Mouse (Mus musculus): ENCODE results near the gene Trim47. TPM values are rescaled to one million over a fixed set of nuclear protein-coding genes. Genes with fewer than 3 reads are reported as not detected.

The Trim47 gene
- polyA plus RNA-seq (2012; rRNA removed; ENCODE audit: low replicate concordance): 42.5 and 95.6 TPM in 2 replicates

GRCm38 (mm10) chr11:116127156-116127980 lies at the start of gene Trim47:
TSS of gene Trim47 (minus strand) at chr11:116127210.

DNA sequence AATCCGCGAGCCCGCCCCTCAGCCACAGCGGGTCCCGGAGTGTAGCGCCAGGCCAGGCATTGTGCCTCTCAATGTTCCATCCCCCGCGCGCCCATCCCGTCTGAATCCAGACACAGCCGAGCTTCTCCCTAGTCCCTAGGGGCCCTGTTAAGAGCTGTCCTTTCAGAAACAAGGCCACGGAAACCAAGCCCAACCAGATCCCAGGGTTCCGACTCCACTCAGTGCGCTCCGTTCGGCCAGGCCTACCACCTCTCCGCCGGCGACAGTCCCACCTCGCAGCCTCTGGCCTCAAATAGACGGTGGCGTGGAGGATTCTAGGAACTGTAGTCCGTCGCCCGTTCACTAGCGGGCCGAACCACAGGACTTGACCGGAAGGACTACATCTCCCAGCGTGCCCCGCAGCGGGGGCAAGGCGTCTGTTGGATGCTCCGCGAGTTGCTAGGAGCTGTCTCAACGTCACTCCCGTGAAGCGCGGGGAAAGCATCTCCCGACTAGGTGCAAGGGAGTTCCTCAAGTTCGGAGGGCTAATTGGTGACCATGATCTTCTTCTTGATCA lies 41.0 kb upstream of the Trim47 start, which contains the start of gene Fbf1:
TSS of gene Fbf1 (minus strand) at position 283 of the 556 bp plus-strand sequence.

DNA sequence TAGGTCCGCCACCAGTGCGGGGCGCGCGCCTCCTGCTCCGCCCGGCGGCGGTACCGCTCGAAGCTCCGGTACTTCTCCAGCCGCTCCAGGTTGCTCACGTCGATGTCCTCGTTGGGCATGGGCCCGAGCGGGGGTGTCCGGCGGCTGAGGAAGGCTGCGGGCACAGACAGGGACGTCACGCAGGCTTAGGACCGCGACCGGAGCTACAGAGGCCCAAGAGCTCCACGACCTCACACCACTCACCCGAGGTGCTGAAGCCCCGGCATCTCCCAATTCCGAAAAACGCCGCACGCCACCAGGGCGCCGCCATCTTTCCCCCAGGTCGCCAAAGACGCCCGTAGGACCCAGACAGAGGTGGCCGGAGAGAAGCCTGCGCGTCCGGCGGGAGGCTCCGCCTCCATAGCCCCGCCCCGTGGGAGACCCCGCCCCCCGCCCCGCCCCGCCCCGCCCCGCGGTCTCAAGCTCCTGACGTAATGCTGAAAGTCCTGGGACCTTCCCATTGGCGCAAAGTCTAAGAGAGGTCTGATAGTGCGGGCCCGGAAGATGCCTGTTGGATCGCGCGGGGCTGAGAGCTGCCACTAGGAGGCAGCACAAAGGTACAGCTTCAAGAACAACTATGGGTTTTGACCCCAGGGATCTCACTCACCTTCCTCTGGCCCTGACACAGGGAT lies 11.6 kb upstream of the Trim47 start, which contains the start of gene Mrpl38:
TSS of gene Mrpl38 (minus strand) at position 401 of the 671 bp plus-strand sequence.

DNA sequence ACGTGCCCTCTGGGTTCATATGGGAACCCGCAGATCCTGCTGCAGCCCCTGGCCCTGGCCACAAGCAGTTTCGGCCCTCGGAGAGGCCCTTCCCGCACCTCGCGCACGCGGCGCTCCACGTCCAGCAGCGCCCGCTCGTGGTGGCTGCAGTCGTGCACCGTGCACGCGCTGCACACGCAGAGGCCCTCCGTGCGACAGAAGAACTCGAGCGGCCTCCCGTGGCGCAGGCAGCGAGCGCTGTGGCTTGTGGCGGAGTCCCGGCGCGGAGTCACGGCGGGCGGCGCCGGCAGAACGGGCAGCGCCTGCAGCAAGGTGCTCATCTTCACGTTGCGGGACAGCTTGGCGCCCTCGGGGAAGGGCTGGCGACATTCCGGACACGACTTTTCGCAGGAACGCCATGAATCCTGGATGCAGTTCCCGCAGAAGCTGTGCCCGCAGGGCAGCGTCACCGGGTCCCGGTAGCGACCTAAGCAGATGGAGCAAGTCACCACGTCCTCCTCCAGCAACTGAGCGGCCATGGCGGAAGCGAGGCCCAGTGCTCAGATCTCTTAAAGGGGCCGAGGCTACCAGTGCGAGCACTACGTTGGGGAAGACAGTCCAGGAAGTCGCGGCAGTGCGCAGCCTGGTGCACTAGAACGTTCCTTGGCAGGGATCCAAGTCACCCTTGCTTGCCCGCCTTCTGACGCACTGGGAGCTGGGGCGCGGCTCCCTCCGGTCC lies 3.6 kb upstream of the Trim47 start, which contains the start of gene Trim65:
TSS of gene Trim65 (minus strand) at position 641 of the 718 bp plus-strand sequence.

DNA sequence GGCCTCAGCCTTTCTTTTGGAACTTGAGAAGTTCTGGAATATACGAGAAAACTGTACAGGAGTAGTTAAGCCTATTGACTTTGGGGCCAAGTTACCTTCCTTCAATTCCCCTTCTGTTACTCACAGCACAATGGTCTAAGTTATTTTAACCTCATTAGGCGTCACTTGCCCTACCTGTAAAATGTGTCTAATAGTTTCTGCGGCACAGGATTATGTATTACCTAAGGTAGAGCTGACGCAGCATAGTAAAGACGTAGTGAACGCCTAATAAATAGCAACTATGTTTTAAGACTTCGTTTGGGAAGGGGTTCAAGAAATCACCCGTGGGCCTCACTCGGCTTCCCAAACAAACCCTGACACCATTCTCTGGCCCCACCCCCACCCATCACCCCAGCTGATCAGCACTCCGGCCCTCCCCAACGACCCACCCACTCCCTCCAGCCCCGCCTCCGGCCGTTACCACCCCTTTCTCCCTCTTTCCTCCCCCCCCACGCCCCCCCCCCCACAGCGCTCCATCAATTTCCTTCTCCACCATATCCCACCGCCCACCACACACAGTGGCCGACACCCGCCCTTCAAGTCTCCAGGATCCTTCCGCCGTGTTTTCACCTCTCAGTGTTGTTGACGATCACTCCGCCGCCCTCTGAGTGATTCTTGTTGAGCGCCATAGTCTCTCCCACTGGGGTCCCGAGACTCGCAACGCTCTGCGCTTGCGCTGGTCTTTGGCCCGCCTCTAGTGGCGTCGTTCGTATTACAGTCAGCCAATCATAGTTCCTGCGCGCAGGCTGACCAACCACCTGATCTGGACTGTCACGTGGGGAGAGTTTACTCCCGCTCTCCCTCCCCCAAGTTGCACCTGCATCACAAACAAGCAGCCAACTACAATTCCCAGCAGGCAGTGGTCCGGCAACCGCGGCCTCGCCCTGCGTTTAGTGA lies 40.5 kb downstream of the Trim47 start, which contains the start of gene Wbp2:
TSS of gene Wbp2 (minus strand) at position 738 of the 936 bp plus-strand sequence.

DNA sequence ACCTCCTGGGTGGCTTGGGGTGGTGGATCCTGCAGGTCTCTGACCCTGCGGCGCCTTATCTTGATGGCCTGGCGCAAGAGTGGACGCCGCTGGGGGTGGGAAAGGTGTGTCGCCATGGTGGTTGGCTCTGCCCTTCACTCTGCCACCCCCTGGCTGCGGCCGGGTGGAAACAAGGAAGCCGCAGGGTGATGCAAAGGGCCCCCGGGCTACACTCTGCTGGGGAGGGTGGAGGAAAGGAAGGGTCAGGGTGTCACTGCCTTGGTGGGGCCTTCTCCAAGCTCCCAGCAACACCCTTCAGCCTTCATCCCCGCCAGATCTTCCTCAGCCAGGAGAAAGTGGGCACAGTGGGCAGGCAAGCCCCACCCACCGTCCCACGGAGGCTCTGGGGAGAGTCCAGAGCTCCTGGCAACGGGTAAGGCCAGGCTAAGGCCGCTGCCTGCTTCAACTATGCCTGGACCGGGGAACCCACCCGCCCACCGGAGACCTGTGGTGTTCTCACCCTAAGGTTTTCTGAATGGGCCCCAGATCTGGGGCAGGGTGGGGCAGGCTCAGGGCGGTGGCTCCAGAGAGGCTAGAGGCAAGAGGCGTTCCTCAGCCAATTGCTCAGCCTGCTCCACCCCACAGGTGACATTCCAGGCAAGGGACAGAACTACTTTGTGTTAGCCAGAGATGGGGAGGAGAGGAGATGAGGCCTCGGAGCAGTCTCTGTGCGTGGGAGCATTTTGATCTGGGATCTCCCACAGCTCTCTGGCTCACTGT lies 49.4 kb downstream of the Trim47 start, which contains the start of gene Unc13d:
TSS of gene Unc13d (minus strand) at position 516 of the 759 bp plus-strand sequence.

Other genes with a start within 250 kb of the Trim47 start
- gene Smim5, start 227.2 kb downstream of the Trim47 start, polyA plus RNA-seq (2012; rRNA removed; ENCODE audit: low replicate concordance): 3.0 and 3.3 TPM in 2 replicates
- gene Smim6, start 215.2 kb downstream of the Trim47 start, polyA plus RNA-seq (2012; rRNA removed; ENCODE audit: low replicate concordance): not detected in 2 replicates
- gene Sap30bp, start 193.9 kb downstream of the Trim47 start, polyA plus RNA-seq (2012; rRNA removed; ENCODE audit: low replicate concordance): 24.7 and 26.8 TPM in 2 replicates
- gene Recql5, start 193.7 kb downstream of the Trim47 start, polyA plus RNA-seq (2012; rRNA removed; ENCODE audit: low replicate concordance): 23.9 TPM in 2 replicates
- gene Itgb4, start 152.5 kb downstream of the Trim47 start, polyA plus RNA-seq (2012; rRNA removed; ENCODE audit: low replicate concordance): 16.0 and 21.4 TPM in 2 replicates
- gene Galk1, start 114.5 kb downstream of the Trim47 start, polyA plus RNA-seq (2012; rRNA removed; ENCODE audit: low replicate concordance): 28.6 and 54.6 TPM in 2 replicates
- gene H3f3b, start 99.2 kb downstream of the Trim47 start, polyA plus RNA-seq (2012; rRNA removed; ENCODE audit: low replicate concordance): 102 and 188 TPM in 2 replicates
- gene Unk, start 96.9 kb downstream of the Trim47 start, polyA plus RNA-seq (2012; rRNA removed; ENCODE audit: low replicate concordance): 37.4 and 48.0 TPM in 2 replicates
- gene Unc13d, start 49.2 kb downstream of the Trim47 start, polyA plus RNA-seq (2012; rRNA removed; ENCODE audit: low replicate concordance): 14.4 and 37.9 TPM in 2 replicates
- gene Wbp2, start 40.2 kb downstream of the Trim47 start, polyA plus RNA-seq (2012; rRNA removed; ENCODE audit: low replicate concordance): 291 and 325 TPM in 2 replicates
- gene Trim65, start 3.9 kb upstream of the Trim47 start, polyA plus RNA-seq (2012; rRNA removed; ENCODE audit: low replicate concordance): 20.6 and 27.9 TPM in 2 replicates
- gene Mrpl38, start 11.7 kb upstream of the Trim47 start, polyA plus RNA-seq (2012; rRNA removed; ENCODE audit: low replicate concordance): 44.1 and 64.5 TPM in 2 replicates
- 22.1 and 23.9 TPM in 2 replicates for gene Fbf1, start 41.0 kb upstream of the Trim47 start, polyA plus RNA-seq (2012; rRNA removed; ENCODE audit: low replicate concordance)
- gene Ten1, start 71.6 kb upstream of the Trim47 start, polyA plus RNA-seq (2012; rRNA removed; ENCODE audit: low replicate concordance): 22.2 and 23.8 TPM in 2 replicates
- gene Acox1, start 71.8 kb upstream of the Trim47 start, polyA plus RNA-seq (2012; rRNA removed; ENCODE audit: low replicate concordance): 109 and 191 TPM in 2 replicates
- 2.1 and 2.3 TPM in 2 replicates for gene Evpl, start 110.9 kb upstream of the Trim47 start, polyA plus RNA-seq (2012; rRNA removed; ENCODE audit: low replicate concordance)
- gene Srp68, start 147.0 kb upstream of the Trim47 start, polyA plus RNA-seq (2012; rRNA removed; ENCODE audit: low replicate concordance): 30.3 and 47.4 TPM in 2 replicates
- 0.06 and 0.19 TPM in 2 replicates for gene Galr2, start 153.7 kb upstream of the Trim47 start, polyA plus RNA-seq (2012; rRNA removed; ENCODE audit: low replicate concordance)
- 27.4 and 47.5 TPM in 2 replicates for gene Exoc7, start 180.0 kb upstream of the Trim47 start, polyA plus RNA-seq (2012; rRNA removed; ENCODE audit: low replicate concordance)
- gene Foxj1, start 208.2 kb upstream of the Trim47 start, polyA plus RNA-seq (2012; rRNA removed; ENCODE audit: low replicate concordance): 1.7 and 4.5 TPM in 2 replicates